Mouse (Mus musculus) layer of hippocampus, adult 11-12 months (tissue): ENCODE measurements around the gene Noc2l.
A peak's percentile ranks its signal among the peaks of the same experiment; 100 is the strongest.

Experiments used
- DNase-seq: peaks from one replicate; pipeline ENCODE4 v3.0.0; 2022; ENCODE audit warnings: low spot score

Noc2l gene

DNA sequence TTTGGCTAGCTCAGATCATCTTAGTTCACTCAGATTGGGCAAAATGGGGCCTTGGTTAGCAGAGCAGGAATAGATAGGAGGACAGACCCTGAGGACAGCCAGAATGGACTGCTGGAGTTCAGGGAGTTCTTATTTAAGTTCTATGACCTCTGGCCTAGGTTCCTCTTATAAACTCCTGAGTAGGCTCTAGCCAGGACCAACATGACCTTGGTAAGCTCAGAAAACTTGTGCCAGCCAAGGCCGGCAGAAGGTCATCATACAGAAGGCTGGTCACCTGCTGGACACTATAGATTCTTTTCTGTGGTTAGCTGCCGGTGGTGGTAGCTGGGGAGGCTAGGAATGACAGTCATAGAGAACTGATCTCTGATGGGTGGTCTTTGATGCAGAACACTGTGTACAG is 19.6 kb upstream of the Noc2l start:
- DNase-seq = no peak

GRCm38 (mm10) chr4:156217022-156217669 is 18.7 kb upstream of the Noc2l start:
- no peak for DNase-seq

DNA sequence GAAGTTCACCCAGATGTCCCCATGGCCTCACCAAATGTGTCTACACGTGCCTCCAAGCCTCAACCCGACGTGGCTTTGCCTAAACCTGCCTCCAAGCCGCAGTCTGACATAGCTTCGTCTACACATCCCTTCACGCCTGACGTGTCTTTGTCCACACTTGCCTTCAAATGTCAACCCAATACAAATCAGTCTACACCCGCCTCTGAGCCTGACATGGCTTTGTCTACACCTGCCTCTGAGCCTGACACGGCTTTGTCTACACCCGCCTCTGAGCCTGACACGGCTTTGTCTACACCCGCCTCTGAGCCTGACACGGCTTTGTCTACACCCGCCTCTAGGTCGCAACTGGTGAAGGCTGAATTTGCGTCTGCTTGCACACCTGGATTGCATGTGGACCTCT is 18.0 kb upstream of the Noc2l start:
- DNase-seq = no peak

DNA sequence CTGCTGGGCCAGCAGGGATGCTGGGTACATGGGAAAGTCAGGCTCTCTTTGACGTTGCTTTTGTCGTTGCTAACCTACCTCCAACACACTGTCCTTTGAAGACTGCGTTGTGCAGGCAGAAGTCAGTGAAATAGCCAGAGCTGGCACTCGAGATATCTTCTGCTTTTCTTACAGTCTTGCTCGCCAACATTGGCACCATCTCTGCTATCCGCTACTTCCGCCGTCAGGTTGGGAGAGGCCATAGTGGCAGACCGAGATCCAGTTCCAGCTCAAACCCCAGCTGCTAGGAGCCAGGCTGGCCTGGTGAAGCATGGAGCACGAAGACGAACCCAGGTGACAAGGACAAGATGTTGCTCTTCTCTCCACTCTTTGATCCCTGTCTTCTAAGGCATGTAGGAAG is 15.9 kb upstream of the Noc2l start:
- no peak for DNase-seq

- DNase-seq = no peak
These were observed 11.5 kb upstream of the Noc2l start for GRCm38 (mm10) chr4:156224276-156224675.

DNA sequence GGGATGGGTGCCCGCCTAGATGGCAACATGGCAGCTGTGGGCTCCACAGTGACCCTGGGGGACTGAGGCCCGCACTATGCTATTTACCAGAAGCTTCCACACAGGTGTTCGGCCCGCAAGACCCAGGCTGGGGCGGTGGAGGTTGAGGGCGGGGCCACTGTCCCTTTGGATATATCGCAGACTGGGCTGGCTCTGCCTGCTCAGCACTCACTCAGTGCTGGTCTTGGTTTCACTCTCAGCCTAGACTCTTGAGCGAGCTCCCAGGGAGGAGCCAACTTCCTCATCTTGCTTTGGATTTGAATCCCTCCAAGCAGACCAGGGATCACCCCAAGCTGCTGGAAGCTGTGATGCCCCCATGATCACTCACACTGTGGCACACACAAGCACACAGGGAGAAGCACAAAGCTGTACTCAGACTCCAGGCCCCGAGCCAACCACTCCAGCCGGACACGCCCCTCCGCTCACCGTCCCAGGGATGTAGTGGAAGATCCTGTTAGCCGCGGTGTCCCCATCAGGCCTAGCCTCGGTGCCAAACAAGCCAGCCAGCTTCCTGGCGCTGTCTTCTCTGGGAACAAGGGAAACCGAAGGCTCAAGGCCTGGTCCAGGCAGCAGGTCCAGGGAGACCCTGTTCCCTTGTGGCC is 7.9 kb upstream of the Noc2l start:
- DNase-seq = no peak

DNA sequence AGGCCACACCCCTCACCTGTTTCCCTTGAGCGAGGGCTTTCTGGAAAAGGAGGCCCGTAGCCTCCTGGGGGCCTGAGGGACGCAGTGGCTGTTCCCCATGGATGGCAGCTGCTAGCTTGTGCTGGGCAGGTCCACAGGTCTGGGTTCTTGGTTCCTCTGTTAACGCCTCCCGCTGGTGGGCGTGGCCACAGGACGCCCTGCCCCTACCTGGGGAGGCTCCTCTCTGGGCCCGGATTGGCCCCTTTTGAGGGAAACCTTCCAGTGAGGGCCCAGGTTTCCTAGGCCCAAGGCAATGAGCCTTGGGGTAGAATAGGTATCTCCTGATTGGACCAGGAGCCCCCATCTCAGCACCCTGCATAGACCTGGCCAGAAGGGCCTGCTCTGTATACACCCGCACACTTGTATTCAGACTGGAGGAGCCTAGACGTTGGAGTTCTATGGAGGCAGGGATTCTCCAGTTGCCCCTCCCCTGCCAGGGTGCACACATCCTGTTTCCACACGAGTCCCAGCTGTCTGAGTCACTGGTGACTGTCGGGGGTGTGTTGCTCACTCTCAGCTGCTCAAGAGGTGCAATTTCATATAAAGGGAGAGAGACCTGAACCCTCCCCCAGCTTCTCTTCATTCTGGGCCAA is 7.3 kb upstream of the Noc2l start:
- DNase-seq = no peak

- no peak for DNase-seq
These were observed 1.7 kb upstream of the Noc2l start for GRCm38 (mm10) chr4:156234021-156234501.

DNA sequence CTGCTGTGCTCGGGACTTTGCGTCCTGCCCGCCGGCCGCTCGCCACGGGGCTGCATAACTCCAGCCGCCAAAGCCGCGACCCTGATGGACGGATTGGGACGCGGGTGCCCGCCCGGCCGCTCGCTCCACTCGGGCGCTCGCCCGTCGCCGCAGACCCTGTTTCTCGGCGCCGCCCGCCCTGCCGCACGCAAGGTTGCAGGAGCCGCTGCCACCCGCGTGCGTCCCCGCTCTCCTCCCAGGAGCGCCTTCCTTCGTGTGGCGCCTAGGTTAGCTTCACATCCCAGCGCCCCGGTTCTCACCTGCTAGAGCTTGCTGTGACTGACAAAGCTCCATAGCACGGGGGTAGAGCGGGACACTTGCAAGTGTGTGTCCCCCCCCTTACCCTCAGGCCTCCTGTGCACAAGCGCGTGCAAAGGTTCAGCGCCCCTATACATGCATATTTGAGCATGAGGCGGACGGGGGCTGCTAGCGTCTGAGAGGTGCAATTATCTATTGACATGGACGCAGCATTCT is 1.1 kb upstream of the Noc2l start, which contains the start of gene Plekhn1:
Gene Plekhn1, minus strand, starts transcription at position 157 of the 513 bp plus-strand sequence.
- DNase-seq = peak; percentile 75

DNA sequence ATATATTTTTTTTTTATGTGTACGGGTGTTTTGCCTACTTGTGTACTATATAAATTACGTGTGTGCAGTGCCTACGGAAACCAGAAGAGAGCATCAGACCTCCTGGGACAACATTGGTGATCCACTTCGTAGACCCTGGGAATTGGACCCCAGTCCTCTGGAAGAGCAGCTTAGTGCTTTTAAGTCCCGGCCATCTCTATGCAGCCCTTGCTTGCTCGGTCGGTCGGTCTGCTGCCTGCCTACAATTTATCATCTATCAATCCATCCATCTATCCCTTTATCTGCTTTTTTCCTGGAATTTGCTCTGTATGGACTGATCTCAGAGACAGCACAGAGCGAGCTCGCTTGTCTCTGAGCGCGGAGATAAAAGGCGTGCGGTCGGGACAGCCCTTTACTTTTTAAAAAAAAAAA is 445 bp upstream of the Noc2l start:
- no peak for DNase-seq

GRCm38 (mm10) chr4:156236651-156237447 is 1.0 kb downstream of the Noc2l start:
- no peak for DNase-seq

- no peak for DNase-seq
These were observed 13.8 kb downstream of the Noc2l start for GRCm38 (mm10) chr4:156249567-156249966.

DNA sequence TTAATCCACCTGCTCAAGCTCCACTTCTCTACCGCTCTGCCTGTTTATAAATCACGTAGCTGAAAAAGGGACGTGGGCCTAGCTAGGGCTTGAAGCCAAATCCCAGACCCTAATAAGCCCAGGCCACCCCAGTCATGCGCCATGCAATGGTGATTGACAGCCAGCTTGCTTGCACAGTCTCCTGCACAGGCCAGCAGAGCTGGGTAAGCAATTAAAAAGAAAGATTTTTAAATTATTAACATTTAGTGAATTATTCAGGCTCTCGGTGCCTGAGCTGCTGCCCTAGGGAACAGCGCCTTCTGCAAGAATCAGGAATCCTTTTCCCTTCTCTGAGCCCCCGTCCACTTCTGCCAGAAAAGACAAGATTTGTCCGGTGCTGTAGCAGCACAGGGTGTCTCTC is 15.3 kb downstream of the Noc2l start:
- no peak for DNase-seq

GRCm38 (mm10) chr4:156252140-156252539 is 16.3 kb downstream of the Noc2l start:
- no peak for DNase-seq

DNA sequence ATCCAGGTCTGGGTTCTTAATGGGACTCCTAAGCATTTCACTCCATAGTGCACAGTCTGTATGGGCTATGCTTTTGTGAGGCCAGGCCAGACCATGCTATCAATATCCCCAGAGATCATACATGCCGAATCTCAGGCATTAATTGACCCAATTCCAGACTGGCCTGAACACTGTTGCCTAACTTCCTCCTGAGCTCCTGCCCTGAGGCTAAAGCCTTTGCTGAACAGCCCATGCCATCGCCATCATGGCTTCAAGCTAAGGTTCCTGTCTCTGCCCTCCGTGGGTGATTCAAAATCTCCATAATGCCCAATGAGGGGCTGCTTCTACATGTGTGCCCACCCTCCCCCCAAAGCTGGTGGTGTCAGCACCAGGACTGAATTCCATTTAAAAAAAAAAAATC is 16.8 kb downstream of the Noc2l start:
- no peak for DNase-seq

DNA sequence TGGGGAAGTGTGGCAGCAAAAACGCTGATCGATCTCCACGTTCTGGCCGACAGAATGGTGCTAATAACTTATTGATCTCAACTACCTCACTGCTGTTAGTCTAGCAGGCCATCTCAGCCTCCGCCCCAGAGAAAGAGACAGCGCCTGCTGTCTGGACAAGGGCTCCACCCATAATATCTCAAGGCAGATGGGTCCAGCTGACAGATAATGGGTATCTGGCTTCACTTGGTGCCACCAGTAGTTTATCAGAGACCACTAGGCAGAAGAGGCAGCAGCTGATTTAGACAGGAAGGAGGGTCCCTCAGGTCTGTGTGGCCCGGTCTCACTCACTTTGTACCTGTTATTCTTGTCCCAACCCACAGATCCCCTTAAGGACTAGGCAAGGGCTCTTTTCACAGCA is 17.2 kb downstream of the Noc2l start:
- DNase-seq = no peak

- DNase-seq = no peak
These were observed 18.7 kb downstream of the Noc2l start for GRCm38 (mm10) chr4:156254361-156255077.

- no peak for DNase-seq
These were observed 19.4 kb downstream of the Noc2l start, which contains the start of gene Samd11 for GRCm38 (mm10) chr4:156255078-156255839. TSS of gene Samd11 (minus strand) at chr4:156255657.
